Comparison of ENCODE assay signal across 8 mouse cellular contexts in genomic region chr2:31245051-31245450, GRCm38 (mm10). TPM values are rescaled to one million over a fixed set of nuclear protein-coding genes. Genes with fewer than 3 reads are reported as not detected.
DNase-seq lines count a peak whose midpoint lies in the region; ATAC-seq and TF ChIP-seq lines count a peak whose summit lies in the region.

No protein-coding gene starts in this region.

- H3K79me2 ChIP-seq in myocyte (ENCODE audit: control insufficient read depth, insufficient read depth), result peaks cover 40% of the 10 kb centered on the region

- no peak for TF ChIP-seq CTCF in kidney, postnatal 0 days (IDR thresholded peaks at IDR 0.05; ENCODE audit: low read depth)
- no peak for TF ChIP-seq CTCF in hindbrain, postnatal 0 days (IDR thresholded peaks at IDR 0.05; ENCODE audit: low read depth)

- ATAC-seq in kidney, postnatal 0 days (replicated peaks; ENCODE audit: low FRiP score, low read depth), result no peak
- no peak for ATAC-seq in embryonic facial prominence, embryonic 15.5 days (ENCODE audit: insufficient number of reproducible peaks, low FRiP score, low TSS enrichment, low read depth)
- no peak for ATAC-seq in hindbrain, postnatal 0 days

- no peak for TF ChIP-seq POLR2A in myocyte (IDR thresholded peaks at IDR 0.05; ENCODE audit: insufficient read length, low read depth)

- H3K36me3 ChIP-seq in kidney, postnatal 0 days (ENCODE audit: insufficient read depth, low read length), result no peaks in the 10 kb centered on the region
- no peaks in the 10 kb centered on the region for H3K36me3 ChIP-seq in embryonic facial prominence, embryonic 15.5 days
- H3K36me3 ChIP-seq in hindbrain, postnatal 0 days (ENCODE audit: insufficient read depth, low read length), result no peaks in the 10 kb centered on the region
- H3K36me3 ChIP-seq in myocyte (ENCODE audit: control insufficient read depth, insufficient read depth), result peaks cover 5% of the 10 kb centered on the region

- 0 out of 2 replicates have a peak overlapping the region, but pooled peaks have one; percentile 62 for H3K27ac ChIP-seq in kidney, postnatal 0 days
- H3K27ac ChIP-seq in embryonic facial prominence, embryonic 15.5 days (replicated peaks), result 0 out of 2 replicates have a peak overlapping the region, but pooled peaks have one; percentile 75
- H3K27ac ChIP-seq in hindbrain, postnatal 0 days, result peak overlapping the region; percentile 91

- peak overlapping the region; percentile 99 for H3K4me2 ChIP-seq in kidney, postnatal 0 days (ENCODE audit: low read length)
- peak overlapping the region; percentile 95 for H3K4me2 ChIP-seq in embryonic facial prominence, embryonic 15.5 days (replicated peaks)
- peak overlapping the region; percentile 86 for H3K4me2 ChIP-seq in hindbrain, postnatal 0 days (ENCODE audit: low read depth, low read length)
- H3K4me2 ChIP-seq in myocyte (ENCODE audit: low read depth), result peak overlapping the region; percentile 74

- no peak for DNase-seq in kidney, postnatal 0 days (ENCODE audit: low spot score)
- DNase-seq in kidney, adult 9 months, result no peak
- DNase-seq in hindbrain, postnatal 0 days (ENCODE audit: low spot score), result no peak
- no peak for DNase-seq in frontal cortex, postnatal 36 days (ENCODE audit: low spot score in 2 of 2)
- DNase-seq in kidney, postnatal 4 days, result no peak
- DNase-seq in lung, postnatal 14 days, result no peak

- no peaks in the 10 kb centered on the region for H3K9me3 ChIP-seq in kidney, postnatal 0 days (replicated peaks; ENCODE audit: low read length)
- no peaks in the 10 kb centered on the region for H3K9me3 ChIP-seq in embryonic facial prominence, embryonic 15.5 days (replicated peaks)
- H3K9me3 ChIP-seq in hindbrain, postnatal 0 days (ENCODE audit: low read length), result no peaks in the 10 kb centered on the region

- peak overlapping the region; percentile 88 for H3ac ChIP-seq in myocyte (ENCODE audit: control insufficient read depth, insufficient read length)

- no peaks in the 10 kb centered on the region for H3K27me3 ChIP-seq in kidney, postnatal 0 days (ENCODE audit: insufficient read depth, low read length)
- H3K27me3 ChIP-seq in embryonic facial prominence, embryonic 15.5 days, result no peaks in the 10 kb centered on the region
- H3K27me3 ChIP-seq in hindbrain, postnatal 0 days (ENCODE audit: insufficient read depth, low read length), result no peaks in the 10 kb centered on the region
- no peaks in the 10 kb centered on the region for H3K27me3 ChIP-seq in myocyte (ENCODE audit: control insufficient read depth, insufficient read depth, insufficient read length)

- peaks cover 9% of the 10 kb centered on the region for H3K4me1 ChIP-seq in kidney, postnatal 0 days (replicated peaks; ENCODE audit: insufficient read depth, low read length)
- peaks cover 44% of the 10 kb centered on the region for H3K4me1 ChIP-seq in embryonic facial prominence, embryonic 15.5 days
- H3K4me1 ChIP-seq in hindbrain, postnatal 0 days (ENCODE audit: insufficient read depth, low read length), result peaks cover 22% of the 10 kb centered on the region

- H3K9ac ChIP-seq in kidney, postnatal 0 days (ENCODE audit: low read depth, low read length), result peak overlapping the region; percentile 84; the same call in 1 of the 2 replicates
- peak overlapping the region; percentile 81 for H3K9ac ChIP-seq in embryonic facial prominence, embryonic 15.5 days
- H3K9ac ChIP-seq in hindbrain, postnatal 0 days (replicated peaks; ENCODE audit: low read length), result peak overlapping the region; percentile 97

- 16% methylated on average over 5 of the region's 5 CpGs for WGBS in kidney, postnatal 0 days
- WGBS in embryonic facial prominence, embryonic 15.5 days, result 12% methylated on average over 5 of the region's 5 CpGs
- 11% methylated on average over 5 of the region's 5 CpGs for WGBS in hindbrain, postnatal 0 days

- H3K4me3 ChIP-seq in kidney, postnatal 0 days (replicated peaks; ENCODE audit: low read depth, low read length), result peak overlapping the region; percentile 79
- peak overlapping the region; percentile 87 for H3K4me3 ChIP-seq in embryonic facial prominence, embryonic 15.5 days (replicated peaks)
- H3K4me3 ChIP-seq in hindbrain, postnatal 0 days (ENCODE audit: low read length), result peak overlapping the region; percentile 90
- peak overlapping the region; percentile 57 for H3K4me3 ChIP-seq in myocyte

TF ChIP-seq in myocyte, 11 proteins besides CTCF, POLR2A, EP300 and RAD21:
- TF ChIP-seq POLR2AphosphoS2 (IDR thresholded peaks at IDR 0.05; ENCODE audit: insufficient read length, low read depth) (no peak), MAX (IDR thresholded peaks at IDR 0.05; ENCODE audit: low read depth) (no peak), TCF12 (IDR thresholded peaks at IDR 0.05; ENCODE audit: insufficient read depth, poor library complexity, severe bottlenecking) (no peak), E2F4 (IDR thresholded peaks at IDR 0.05; ENCODE audit: insufficient read depth) (no peak), SRF (IDR thresholded peaks at IDR 0.05; ENCODE audit: control insufficient read depth, insufficient read length, low read depth) (no peak), MYOG (IDR thresholded peaks at IDR 0.05; ENCODE audit: control insufficient read depth in 1 of 3, insufficient read depth in 1 of 3, insufficient read length in 2 of 3, low read depth in 2 of 3) (no peak), MYOD1 (IDR thresholded peaks at IDR 0.05; ENCODE audit: control insufficient read depth in 1 of 3, insufficient read length in 2 of 3, low read depth in 2 of 3) (no peak), TCF3 (IDR thresholded peaks at IDR 0.05; ENCODE audit: insufficient read length, low read depth) (no peak), USF1 (IDR thresholded peaks at IDR 0.05; ENCODE audit: low read depth) (no peak), REST (IDR thresholded peaks at IDR 0.05; ENCODE audit: insufficient read depth, insufficient read length) (no peak), CEBPB (IDR thresholded peaks at IDR 0.05; ENCODE audit: insufficient read depth, poor library complexity, severe bottlenecking) (no peak)
TF ChIP-seq in myocyte: peak in this region for 0.

RNA-seq across cellular contexts. Expression of gene Ncs1, which starts 0.6 kb away (rescaled TPM):
- 23.5 and 26.3 TPM in 2 replicates for polyA plus RNA-seq in kidney, postnatal 0 days (2015; fragmentation: Nextera tagmentation; extraction: Ambion mirVana)
- 39.5 and 40.3 TPM in 2 replicates for polyA plus RNA-seq in embryonic facial prominence, embryonic 15.5 days (2015; fragmentation: Nextera tagmentation; extraction: Ambion mirVana)
- 185 and 190 TPM in 2 replicates for total RNA-seq in hindbrain, postnatal 0 days (2014; rRNA removed)
- 162 and 167 TPM in 2 replicates for polyA plus RNA-seq in hindbrain, postnatal 0 days (2015; fragmentation: Nextera tagmentation; extraction: Ambion mirVana)
- 36.1 TPM for polyA plus RNA-seq in myocyte (2012; fragmentation: generic; extraction: Trizol)
